Mouse (Mus musculus) liver, embryonic 11.5 days (tissue): ENCODE data around the gene Rad54l. TPM values are rescaled to one million over a fixed set of nuclear protein-coding genes. Genes with fewer than 3 reads are reported as not detected.

Source experiments
- ATAC-seq: fragments of 200-750 bp; cut with Nextera tagmentation; replicated peaks from 2 replicates; pipeline ENCODE4 v1.8.0; 2017; ENCODE audit warnings: moderate number of reproducible peaks, mild to moderate bottlenecking, moderate TSS enrichment, moderate library complexity; ENCODE audit not compliant: low FRiP score
- DNase-seq: peaks from one replicate; pipeline ENCODE4 v3.0.0-alpha.2; 2017; ENCODE audit warnings: low spot score
- H3K27ac ChIP-seq: fragments of 300-500 bp; sonication (generic); 2 replicates; pipeline ENCODE4 v1.5.1; 2014; ENCODE audit warnings: mild to moderate bottlenecking, low read depth, low read length, control low read depth
- H3K27me3 ChIP-seq: fragments of 300-500 bp; sonication (generic); replicated peaks from 2 replicates; pipeline ENCODE4 v1.6.1; 2014; ENCODE audit warnings: low read length, mixed read lengths; ENCODE audit not compliant: control insufficient read depth, insufficient read depth
- H3K36me3 ChIP-seq: fragments of 300-500 bp; sonication (generic); 2 replicates; pipeline ENCODE4 v1.6.1; 2014; ENCODE audit warnings: mild to moderate bottlenecking, low read length, moderate library complexity, mixed read lengths; ENCODE audit not compliant: control insufficient read depth, insufficient read depth
- H3K4me1 ChIP-seq: fragments of 300-500 bp; sonication (generic); replicated peaks from 2 replicates; pipeline ENCODE4 v1.6.1; 2014; ENCODE audit warnings: low read length, mixed read lengths; ENCODE audit not compliant: control insufficient read depth, insufficient read depth
- H3K4me2 ChIP-seq: fragments of 300-500 bp; sonication (generic); 2 replicates; pipeline ENCODE4 v1.6.1; 2014; ENCODE audit warnings: mild to moderate bottlenecking, control low read depth, moderate library complexity
- H3K4me3 ChIP-seq: fragments of 300-500 bp; sonication (generic); 2 replicates; pipeline ENCODE4 v1.5.1; 2014; ENCODE audit warnings: low read depth, low read length, control low read depth
- H3K9ac ChIP-seq: fragments of 300-500 bp; sonication (generic); 2 replicates; pipeline ENCODE4 v1.6.1; 2014; ENCODE audit warnings: low read depth, low read length, control low read depth
- H3K9me3 ChIP-seq: fragments of 300-500 bp; sonication (generic); 2 replicates; pipeline ENCODE4 v1.6.1; 2016; ENCODE audit warnings: low read length, inconsistent platforms, mixed read lengths; ENCODE audit not compliant: control insufficient read depth
- WGBS: fragments of 180-500 bp; shearing (Covaris S2); extraction: QIAGEN DNeasy Blood & Tissue Kit; methylation state at CpG from one replicate; pipeline ENCODE4 v1.1.7; 2014; 5-methylcytosine and 5-hydroxymethylcytosine counted together
- polyA plus RNA-seq: library from polyadenylated mRNA; unstranded; fragments of >200 nt; fragmentation: Nextera tagmentation; extraction: Ambion mirVana; gene quantifications from 2 replicates; pipeline ENCODE4 v1.2.1, GENCODE M21; 2014

The Rad54l gene
- polyA plus RNA-seq, 1 experiment from 2014 or later, result 59.4 TPM

DNA sequence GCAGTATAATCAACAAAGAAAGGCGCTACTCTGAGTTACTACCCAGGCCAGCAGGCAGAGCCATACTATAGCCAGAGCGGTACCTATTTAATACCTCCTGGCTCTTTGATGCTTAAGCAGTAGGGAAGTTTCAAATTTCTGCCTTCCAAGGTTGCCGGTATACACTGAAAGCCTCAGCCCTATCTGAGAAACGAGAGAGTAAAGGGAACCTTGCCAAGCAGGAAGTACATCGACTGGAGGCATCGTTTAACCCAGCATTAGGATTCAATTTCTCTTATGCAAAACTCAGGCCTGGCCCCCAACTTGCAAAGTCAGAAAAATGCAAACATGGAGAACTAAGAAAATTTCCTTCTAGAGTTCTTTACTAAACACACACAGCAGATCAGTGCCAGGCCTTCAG is 53.4 kb downstream of the Rad54l start:
- 82% methylated on average over 6 of the region's 6 CpGs for WGBS
- peaks cover 10% of the 10 kb centered on the region for H3K4me1 ChIP-seq
- ATAC-seq, result no peak
- peaks cover 36% of the 10 kb centered on the region for H3K36me3 ChIP-seq
- H3K27ac ChIP-seq, result no peak overlapping the region
- no peak for DNase-seq
- H3K27me3 ChIP-seq, result no peaks in the 10 kb centered on the region
- no peak overlapping the region for H3K9ac ChIP-seq
- no peak overlapping the region for H3K4me3 ChIP-seq
- no peak overlapping the region for H3K4me2 ChIP-seq
- no peaks in the 10 kb centered on the region for H3K9me3 ChIP-seq

GRCm38 (mm10) chr4:116063855-116064254 is 59.6 kb downstream of the Rad54l start:
- ATAC-seq (peak; percentile 55; the same call in 1 of the 2 replicates), DNase-seq (no peak)
- Histone ChIP-seq H3K36me3 (peaks cover 25% of the 10 kb centered on the region), H3K27me3 (no peaks in the 10 kb centered on the region), H3K27ac (no peak overlapping the region), H3K4me2 (no peak overlapping the region), H3K9ac (no peak overlapping the region), H3K4me1 (peaks cover 3% of the 10 kb centered on the region; the same call in 1 of the 2 replicates), H3K4me3 (no peak overlapping the region), H3K9me3 (no peaks in the 10 kb centered on the region)
- 8% methylated on average over 1 of the region's 1 CpGs for WGBS

- Histone ChIP-seq H3K27ac (no peak overlapping the region), H3K4me3 (no peak overlapping the region), H3K9ac (no peak overlapping the region), H3K4me1 (peaks cover 6% of the 10 kb centered on the region), H3K9me3 (no peaks in the 10 kb centered on the region), H3K4me2 (no peak overlapping the region), H3K36me3 (no peaks in the 10 kb centered on the region), H3K27me3 (no peaks in the 10 kb centered on the region)
- 74% methylated on average over 5 of the region's 5 CpGs for WGBS
- ATAC-seq (no peak), DNase-seq (no peak)
Measured at GRCm38 (mm10) chr4:116059012-116059726, 64.3 kb downstream of the Rad54l start.

GRCm38 (mm10) chr4:116057559-116057958 is 65.9 kb downstream of the Rad54l start:
- DNase-seq (no peak), ATAC-seq (no peak)
- Histone ChIP-seq H3K27me3 (no peaks in the 10 kb centered on the region), H3K9ac (no peak overlapping the region), H3K36me3 (no peaks in the 10 kb centered on the region), H3K4me3 (no peak overlapping the region), H3K27ac (no peak overlapping the region), H3K4me2 (no peak overlapping the region), H3K4me1 (peaks cover 6% of the 10 kb centered on the region), H3K9me3 (no peaks in the 10 kb centered on the region)
- WGBS, result 0% methylated on average over 1 of the region's 1 CpGs

- Histone ChIP-seq H3K4me2 (peak within 1 kb of the TSS; percentile 89), H3K4me3 (peak within 1 kb of the TSS; percentile 44), H3K9ac (peak within 1 kb of the TSS; percentile 65), H3K27me3 (no peaks in the 10 kb centered on the region), H3K4me1 (peaks cover 9% of the 10 kb centered on the region), H3K27ac (peak within 1 kb of the TSS; percentile 74), H3K36me3 (no peaks in the 10 kb centered on the region), H3K9me3 (no peaks in the 10 kb centered on the region)
- WGBS, result under 1% methylated on average over 35 of the region's 35 CpGs
- ATAC-seq, result peak; percentile 95
- peak; percentile 84 for DNase-seq
Measured at GRCm38 (mm10) chr4:116053399-116053961, 70.0 kb downstream of the Rad54l start, which contains the start of gene Nsun4. Gene Nsun4 (minus strand): TSS chr4:116053876.

DNA sequence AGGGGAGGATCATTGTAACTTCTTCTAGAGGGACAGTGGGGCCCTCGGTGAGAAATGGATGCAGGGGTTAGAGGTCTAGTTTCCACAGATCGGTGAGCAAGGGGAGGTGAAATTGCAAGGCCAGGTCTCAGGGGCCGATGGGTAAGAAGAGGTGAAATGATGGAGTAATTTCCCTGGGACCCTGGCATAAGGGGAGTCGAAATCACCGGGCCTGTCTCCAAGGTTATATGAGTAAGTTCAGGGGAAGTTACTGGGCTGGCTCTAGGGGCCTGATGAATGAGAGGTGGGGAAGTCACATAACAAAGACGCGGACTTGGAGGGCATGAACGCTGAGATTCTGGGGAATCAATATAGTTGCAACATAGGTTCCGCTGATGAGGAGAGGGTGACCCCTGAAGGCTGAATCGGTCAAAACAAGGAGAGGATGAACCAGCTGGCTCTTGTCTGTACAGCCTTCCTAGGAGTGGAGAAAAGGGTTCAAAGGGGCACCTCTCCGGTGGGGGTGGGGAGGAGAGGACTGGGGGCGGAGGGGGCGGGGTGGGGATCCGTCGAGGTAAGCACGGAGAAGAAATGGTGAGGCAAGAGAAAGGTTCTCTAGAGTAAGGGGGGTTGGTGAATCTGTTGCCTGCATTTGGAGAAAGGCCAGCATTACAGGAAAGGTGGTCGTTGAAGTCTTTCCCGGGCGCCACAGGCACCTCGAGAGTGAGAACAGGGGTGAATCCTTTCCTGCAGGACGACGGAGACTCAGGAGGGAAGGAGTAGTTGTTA is 70.8 kb downstream of the Rad54l start:
- ATAC-seq (peak; percentile 42), DNase-seq (peak; percentile 45)
- peak overlapping the region; percentile 74 for H3K27ac ChIP-seq
- no peaks in the 10 kb centered on the region for H3K9me3 ChIP-seq
- peaks cover 9% of the 10 kb centered on the region for H3K4me1 ChIP-seq
- H3K4me2 ChIP-seq, result peak overlapping the region; percentile 89
- no peaks in the 10 kb centered on the region for H3K36me3 ChIP-seq
- peak overlapping the region; percentile 65 for H3K9ac ChIP-seq
- 10% methylated on average over 22 of the region's 22 CpGs for WGBS
- peak overlapping the region; percentile 44 for H3K4me3 ChIP-seq
- no peaks in the 10 kb centered on the region for H3K27me3 ChIP-seq

DNA sequence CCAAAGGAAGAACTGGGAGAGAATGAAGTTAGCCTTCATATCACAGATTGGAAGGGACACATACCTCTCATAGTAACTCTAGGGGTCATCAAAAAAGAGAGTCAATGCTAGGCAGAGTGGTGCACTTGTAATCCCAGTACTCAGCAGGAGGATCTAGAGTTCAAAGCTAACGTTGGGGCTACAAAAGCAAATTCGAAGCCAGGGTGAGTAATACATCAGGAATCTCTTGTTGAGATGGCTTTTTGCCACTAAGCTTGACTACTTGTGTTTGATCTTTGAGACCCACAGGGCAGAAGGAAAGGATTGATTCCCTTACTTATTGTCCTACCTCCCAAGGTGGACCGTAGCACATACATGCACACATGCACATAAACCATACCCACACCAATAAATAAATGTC is 74.3 kb downstream of the Rad54l start:
- H3K27me3 ChIP-seq, result no peaks in the 10 kb centered on the region
- no peak overlapping the region for H3K4me3 ChIP-seq
- peaks cover 5% of the 10 kb centered on the region for H3K4me1 ChIP-seq
- no peaks in the 10 kb centered on the region for H3K9me3 ChIP-seq
- 0 out of 2 replicates have a peak, but pooled peaks cover under 1% of the 10 kb centered on the region for H3K36me3 ChIP-seq
- no peak overlapping the region for H3K4me2 ChIP-seq
- DNase-seq (no peak), ATAC-seq (no peak)
- H3K27ac ChIP-seq, result no peak overlapping the region
- WGBS, result 84% methylated on average over 3 of the region's 3 CpGs
- no peak overlapping the region for H3K9ac ChIP-seq

GRCm38 (mm10) chr4:116048130-116048920 is 75.2 kb downstream of the Rad54l start:
- Histone ChIP-seq H3K9ac (no peak overlapping the region), H3K4me2 (no peak overlapping the region)
- WGBS, result 74% methylated on average over 7 of the region's 7 CpGs

More at GRCm38 (mm10) chr4:116048130-116048920, 75.2 kb downstream of the Rad54l start:
- no peak for DNase-seq
- Histone ChIP-seq H3K4me1 (peaks cover 3% of the 10 kb centered on the region; the same call in 1 of the 2 replicates), H3K27me3 (no peaks in the 10 kb centered on the region), H3K4me3 (no peak overlapping the region), H3K36me3 (0 out of 2 replicates have a peak, but pooled peaks cover 2% of the 10 kb centered on the region), H3K27ac (no peak overlapping the region), H3K9me3 (no peaks in the 10 kb centered on the region)
- no peak for ATAC-seq
